Mouse (Mus musculus) forebrain, embryonic 11.5 days (tissue): ENCODE results near the gene Col15a1. TPM values are rescaled to one million over a fixed set of nuclear protein-coding genes. Genes with fewer than 3 reads are reported as not detected.

Experiments used
- ATAC-seq: fragments of 200-750 bp; cut with Nextera tagmentation; replicated peaks from 2 replicates; pipeline ENCODE4 v1.8.0; 2017; ENCODE audit warnings: moderate TSS enrichment; ENCODE audit not compliant: low FRiP score
- DNase-seq: peaks from one replicate; pipeline ENCODE4 v3.0.0-alpha.2; 2017; ENCODE audit warnings: low spot score
- H3K27ac ChIP-seq: fragments of 300-500 bp; sonication (generic); 2 replicates; pipeline ENCODE4 v1.5.1; 2014; ENCODE audit warnings: low read depth, low read length
- H3K27me3 ChIP-seq: fragments of 300-500 bp; sonication (generic); 2 replicates; pipeline ENCODE4 v1.6.1; 2014; ENCODE audit warnings: mild to moderate bottlenecking, low read length, mixed read lengths; ENCODE audit not compliant: control insufficient read depth, insufficient read depth
- H3K36me3 ChIP-seq: fragments of 300-500 bp; sonication (generic); 2 replicates; pipeline ENCODE4 v1.6.1; 2014; ENCODE audit warnings: mild to moderate bottlenecking, low read length, moderate library complexity, mixed read lengths; ENCODE audit not compliant: control insufficient read depth, insufficient read depth
- H3K4me1 ChIP-seq: fragments of 300-500 bp; sonication (generic); replicated peaks from 2 replicates; pipeline ENCODE4 v1.6.1; 2014; ENCODE audit warnings: low read length, mixed read lengths; ENCODE audit not compliant: control insufficient read depth, insufficient read depth
- H3K4me2 ChIP-seq: fragments of 300-500 bp; sonication (generic); 2 replicates; pipeline ENCODE4 v1.6.1; 2014; ENCODE audit warnings: low read depth, mild to moderate bottlenecking, low read length, moderate library complexity, mixed read lengths; ENCODE audit not compliant: severe bottlenecking
- H3K4me3 ChIP-seq: fragments of 300-500 bp; sonication (generic); 2 replicates; pipeline ENCODE4 v1.5.1; 2014; ENCODE audit warnings: low read depth, low read length
- H3K9ac ChIP-seq: fragments of 300-500 bp; sonication (generic); 2 replicates; pipeline ENCODE4 v1.6.1; 2014; ENCODE audit warnings: low read length
- H3K9me3 ChIP-seq: fragments of 300-500 bp; sonication (generic); 2 replicates; pipeline ENCODE4 v1.6.1; 2016; ENCODE audit warnings: low read length, mixed read lengths; ENCODE audit not compliant: control insufficient read depth
- WGBS: fragments of 180-500 bp; shearing (Covaris S2); extraction: QIAGEN DNeasy Blood & Tissue Kit; methylation state at CpG from one replicate; pipeline ENCODE4 v1.1.7; 2014; 5-methylcytosine and 5-hydroxymethylcytosine counted together
- polyA plus RNA-seq: library from polyadenylated mRNA; unstranded; fragments of >200 nt; fragmentation: Nextera tagmentation; extraction: Ambion mirVana; gene quantifications from 2 replicates; pipeline ENCODE4 v1.2.1, GENCODE M21; 2014

The Col15a1 gene
- polyA plus RNA-seq, 1 experiment from 2014 or later = 7.0 TPM

DNA sequence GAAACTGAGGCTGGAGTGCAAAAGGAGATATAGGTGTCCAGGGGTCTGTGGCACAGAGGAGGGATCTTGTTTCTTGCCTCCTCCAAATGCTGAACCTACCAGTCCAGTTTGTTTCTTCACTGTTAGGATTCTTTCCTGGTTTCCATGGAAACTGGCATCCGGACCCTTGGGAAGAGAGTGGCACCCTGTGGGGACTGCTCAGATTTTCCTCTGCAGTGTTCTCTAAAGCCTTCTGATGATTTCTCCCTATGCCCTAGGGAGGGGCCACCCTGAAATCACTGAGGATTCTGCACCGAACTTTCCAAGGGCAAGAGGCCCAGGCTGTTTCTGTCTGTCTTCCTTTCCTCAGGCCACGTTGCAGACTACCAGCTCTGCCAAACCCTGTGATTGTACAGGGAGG lies 27.4 kb downstream of the Col15a1 start:
- H3K4me3 ChIP-seq = no peak overlapping the region
- ATAC-seq (0 out of 2 replicates have a peak, but pooled peaks have one; percentile 24), DNase-seq (no peak)
- H3K36me3 ChIP-seq = no peaks in the 10 kb centered on the region
- no peak overlapping the region for H3K4me2 ChIP-seq
- H3K9ac ChIP-seq = no peak overlapping the region
- no peaks in the 10 kb centered on the region; the same call in 1 of the 2 replicates for H3K4me1 ChIP-seq
- no peaks in the 10 kb centered on the region for H3K9me3 ChIP-seq
- H3K27me3 ChIP-seq = no peaks in the 10 kb centered on the region
- H3K27ac ChIP-seq = no peak overlapping the region
- 14% methylated on average over 3 of the region's 3 CpGs for WGBS

DNA sequence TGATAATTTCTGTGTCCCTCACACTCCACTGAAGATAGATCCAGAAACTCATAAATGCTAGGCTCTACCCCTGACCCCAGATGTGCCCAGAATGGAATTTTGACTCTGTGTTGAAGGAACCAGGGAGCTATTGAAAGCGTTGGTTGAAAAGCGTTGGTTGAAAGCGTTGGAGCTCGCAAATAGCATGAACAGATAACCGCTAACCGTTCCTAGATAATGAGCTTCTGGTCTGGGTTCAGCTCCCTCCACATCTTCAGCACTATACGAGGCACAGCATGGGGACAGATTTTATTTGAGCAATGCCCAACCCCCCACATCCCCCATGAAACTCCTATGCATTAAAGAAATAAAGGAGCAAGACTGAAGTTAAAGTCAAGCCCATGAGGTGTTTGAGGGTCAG lies 28.1 kb downstream of the Col15a1 start:
- H3K27me3 ChIP-seq = no peaks in the 10 kb centered on the region
- ATAC-seq = no peak
- DNase-seq = no peak
- H3K9me3 ChIP-seq = no peaks in the 10 kb centered on the region
- 69% methylated on average over 7 of the region's 7 CpGs for WGBS
- no peaks in the 10 kb centered on the region; the same call in 1 of the 2 replicates for H3K4me1 ChIP-seq
- H3K4me3 ChIP-seq = no peak overlapping the region
- H3K27ac ChIP-seq = no peak overlapping the region
- H3K36me3 ChIP-seq = no peaks in the 10 kb centered on the region
- H3K4me2 ChIP-seq = no peak overlapping the region
- no peak overlapping the region for H3K9ac ChIP-seq

DNA sequence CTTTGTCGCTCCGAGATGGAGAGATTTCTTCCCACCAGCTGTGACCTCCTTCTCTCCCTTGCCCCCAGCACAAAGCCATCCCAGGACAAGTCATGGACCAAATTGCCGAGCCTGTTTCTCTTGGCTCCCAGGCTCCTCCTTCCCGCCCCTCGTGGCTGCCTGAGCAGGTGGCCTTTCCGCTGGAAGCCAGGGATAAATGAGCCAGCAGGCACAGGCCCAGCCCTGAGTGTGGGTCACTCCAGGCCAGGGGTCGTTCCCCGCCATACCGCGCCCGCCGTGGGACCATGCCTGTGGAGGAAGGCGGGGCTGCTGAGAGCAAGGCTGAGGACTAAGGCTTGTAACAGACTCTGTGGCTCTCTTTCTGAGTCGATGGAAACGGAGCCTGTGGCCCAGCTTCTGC lies 29.3 kb downstream of the Col15a1 start:
- Histone ChIP-seq H3K27ac (no peak overlapping the region), H3K4me2 (no peak overlapping the region), H3K9me3 (no peaks in the 10 kb centered on the region), H3K4me3 (no peak overlapping the region), H3K36me3 (no peaks in the 10 kb centered on the region), H3K9ac (no peak overlapping the region), H3K27me3 (no peaks in the 10 kb centered on the region), H3K4me1 (no peaks in the 10 kb centered on the region; the same call in 1 of the 2 replicates)
- ATAC-seq (no peak), DNase-seq (no peak)
- WGBS = 36% methylated on average over 15 of the region's 15 CpGs

GRCm38 (mm10) chr4:47239114-47239513 lies 31.2 kb downstream of the Col15a1 start:
- WGBS = 90% methylated on average over 6 of the region's 6 CpGs
- no peaks in the 10 kb centered on the region for H3K36me3 ChIP-seq
- H3K9me3 ChIP-seq = no peaks in the 10 kb centered on the region
- no peaks in the 10 kb centered on the region for H3K27me3 ChIP-seq
- no peak overlapping the region for H3K27ac ChIP-seq
- DNase-seq = no peak
- no peak for ATAC-seq
- H3K4me2 ChIP-seq = no peak overlapping the region
- H3K4me1 ChIP-seq = no peaks in the 10 kb centered on the region; the same call in 1 of the 2 replicates
- H3K4me3 ChIP-seq = no peak overlapping the region
- H3K9ac ChIP-seq = no peak overlapping the region

- 84% methylated on average over 5 of the region's 5 CpGs for WGBS
- no peak overlapping the region for H3K9ac ChIP-seq
- H3K27ac ChIP-seq = no peak overlapping the region
Observed at GRCm38 (mm10) chr4:47240901-47241300, 32.9 kb downstream of the Col15a1 start.

DNA sequence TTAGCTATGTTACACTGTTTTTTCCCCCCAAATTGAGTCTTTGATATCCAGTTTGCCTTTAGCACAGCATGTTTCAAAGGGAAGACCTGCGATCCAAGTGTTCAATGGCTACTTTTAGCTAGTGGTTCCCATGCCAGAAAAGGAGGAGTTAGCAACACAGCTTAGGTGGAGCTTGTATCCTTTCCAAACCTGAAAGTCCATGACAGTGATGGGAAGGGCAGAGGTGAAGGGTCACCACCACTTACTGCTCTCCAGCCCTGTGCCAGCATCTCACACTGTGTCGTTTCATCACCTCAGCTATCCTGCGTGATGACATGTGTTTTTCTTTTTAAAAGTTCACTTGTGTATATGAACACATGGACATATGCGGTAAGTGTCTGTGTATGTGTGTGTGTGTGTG lies 34.2 kb downstream of the Col15a1 start:
- H3K27me3 ChIP-seq = no peaks in the 10 kb centered on the region
- H3K9ac ChIP-seq = no peak overlapping the region
- no peak for ATAC-seq
- no peaks in the 10 kb centered on the region for H3K9me3 ChIP-seq
- no peak overlapping the region for H3K4me2 ChIP-seq
- no peaks in the 10 kb centered on the region for H3K4me1 ChIP-seq
- H3K4me3 ChIP-seq = no peak overlapping the region
- no peak for DNase-seq
- 90% methylated on average over 4 of the region's 4 CpGs for WGBS
- H3K27ac ChIP-seq = no peak overlapping the region
- no peaks in the 10 kb centered on the region for H3K36me3 ChIP-seq

More at GRCm38 (mm10) chr4:47240901-47241300, 32.9 kb downstream of the Col15a1 start:
- H3K27me3 ChIP-seq = no peaks in the 10 kb centered on the region
- no peak overlapping the region for H3K4me3 ChIP-seq
- no peak overlapping the region for H3K4me2 ChIP-seq
- H3K9me3 ChIP-seq = no peaks in the 10 kb centered on the region
- no peaks in the 10 kb centered on the region for H3K36me3 ChIP-seq
- ATAC-seq = no peak
- no peaks in the 10 kb centered on the region for H3K4me1 ChIP-seq
- DNase-seq = no peak

DNA sequence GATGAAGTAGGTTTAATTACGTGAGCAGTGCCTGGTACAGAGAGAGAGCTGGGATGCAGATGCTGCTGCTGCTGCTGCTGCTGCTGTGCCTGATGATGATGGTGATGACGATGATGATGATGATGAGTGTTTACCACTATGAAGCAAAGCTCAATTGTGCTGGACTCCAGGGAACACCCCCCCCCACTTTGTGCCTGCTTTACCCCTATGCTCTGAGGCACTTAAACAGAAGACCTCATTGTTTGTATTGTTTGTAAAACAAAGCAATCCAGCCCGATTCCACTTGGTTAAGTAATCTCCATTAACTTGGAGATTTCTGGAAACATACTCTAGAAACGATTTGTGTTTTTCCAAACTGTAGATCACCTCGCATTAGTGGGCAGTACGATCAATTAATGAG lies 36.7 kb downstream of the Col15a1 start:
- H3K9ac ChIP-seq = no peak overlapping the region
- ATAC-seq (no peak), DNase-seq (no peak)
- no peaks in the 10 kb centered on the region for H3K9me3 ChIP-seq
- 39% methylated on average over 6 of the region's 6 CpGs for WGBS
- H3K36me3 ChIP-seq = no peaks in the 10 kb centered on the region
- no peak overlapping the region for H3K4me3 ChIP-seq
- no peaks in the 10 kb centered on the region for H3K4me1 ChIP-seq
- H3K4me2 ChIP-seq = no peak overlapping the region
- no peaks in the 10 kb centered on the region for H3K27me3 ChIP-seq
- no peak overlapping the region for H3K27ac ChIP-seq

- H3K4me1 ChIP-seq = no peaks in the 10 kb centered on the region
- H3K9ac ChIP-seq = no peak overlapping the region
- ATAC-seq (no peak), DNase-seq (no peak)
- no peak overlapping the region for H3K4me3 ChIP-seq
- H3K27me3 ChIP-seq = no peaks in the 10 kb centered on the region
- no peak overlapping the region for H3K4me2 ChIP-seq
- 94% methylated on average over 18 of the region's 18 CpGs for WGBS
- no peak overlapping the region for H3K27ac ChIP-seq
- H3K36me3 ChIP-seq = no peaks in the 10 kb centered on the region
- H3K9me3 ChIP-seq = no peaks in the 10 kb centered on the region
Observed at GRCm38 (mm10) chr4:47245621-47246020, 37.7 kb downstream of the Col15a1 start.

DNA sequence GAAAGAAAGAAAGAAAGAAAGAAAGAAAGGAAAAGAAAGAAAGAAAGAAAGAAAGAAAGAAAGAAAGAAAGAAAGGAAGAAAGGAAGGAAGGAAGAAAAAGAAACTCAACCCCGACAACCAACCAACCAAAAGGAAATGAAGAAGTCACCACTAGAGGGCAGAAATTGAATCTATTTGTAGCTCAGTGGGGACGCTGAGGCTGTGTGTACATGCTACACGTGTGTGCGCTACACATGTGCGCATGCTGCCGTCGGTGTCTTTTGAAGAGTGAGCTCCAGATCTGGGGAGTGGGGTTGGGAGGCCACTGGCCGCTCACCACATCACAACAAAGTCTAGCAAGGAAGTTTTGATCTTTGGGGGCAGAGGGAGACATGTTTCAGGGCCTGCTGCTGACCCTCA lies 38.9 kb downstream of the Col15a1 start:
- Histone ChIP-seq H3K27me3 (no peaks in the 10 kb centered on the region), H3K36me3 (no peaks in the 10 kb centered on the region), H3K9me3 (no peaks in the 10 kb centered on the region), H3K4me3 (no peak overlapping the region), H3K9ac (no peak overlapping the region), H3K4me2 (no peak overlapping the region), H3K4me1 (no peaks in the 10 kb centered on the region), H3K27ac (no peak overlapping the region)
- DNase-seq (no peak), ATAC-seq (no peak)
- 64% methylated on average over 8 of the region's 8 CpGs for WGBS
